Mouse (Mus musculus) limb, embryonic 10.5 days (tissue): ENCODE data around the gene Pgrmc2. TPM values are rescaled to one million over a fixed set of nuclear protein-coding genes. Genes with fewer than 3 reads are reported as not detected.
A peak's percentile ranks its signal among the peaks of the same experiment; 100 is the strongest.

Source experiments
- DNase-seq: peaks from one replicate; pipeline ENCODE4 v3.0.0-alpha.2; 2017; ENCODE audit warnings: low spot score
- H3K27ac ChIP-seq: fragments of 300-500 bp; sonication (generic); 2 replicates; pipeline ENCODE4 v1.5.1; 2016; ENCODE audit warnings: mild to moderate bottlenecking
- H3K27me3 ChIP-seq: fragments of 300-500 bp; sonication (generic); 2 replicates; pipeline ENCODE4 v1.6.1; 2016; ENCODE audit warnings: low read depth, mild to moderate bottlenecking; ENCODE audit not compliant: poor library complexity, severe bottlenecking
- H3K36me3 ChIP-seq: fragments of 300-500 bp; sonication (generic); 2 replicates; pipeline ENCODE4 v1.6.1; 2016; ENCODE audit warnings: mild to moderate bottlenecking, moderate library complexity
- H3K4me1 ChIP-seq: fragments of 300-500 bp; sonication (generic); 2 replicates; pipeline ENCODE4 v1.6.1; 2016
- H3K4me3 ChIP-seq: fragments of 300-500 bp; sonication (generic); 2 replicates; pipeline ENCODE4 v1.5.1; 2016; ENCODE audit warnings: mild to moderate bottlenecking, moderate library complexity
- H3K9me3 ChIP-seq: fragments of 300-500 bp; sonication (generic); replicated peaks from 2 replicates; pipeline ENCODE4 v1.6.1; 2016; ENCODE audit warnings: mild to moderate bottlenecking
- WGBS: fragments of 180-500 bp; shearing (Covaris S2); methylation state at CpG from one replicate; pipeline ENCODE4 v1.1.7; 2016; 5-methylcytosine and 5-hydroxymethylcytosine counted together
- polyA plus RNA-seq: library from polyadenylated mRNA; unstranded; fragments of >200 nt; fragmentation: Nextera tagmentation; extraction: Ambion mirVana; gene quantifications from 2 replicates; pipeline ENCODE4 v1.2.1, GENCODE M21; 2016

Pgrmc2 gene
- polyA plus RNA-seq, 1 experiment from 2014 or later = 38.1 TPM

- H3K9me3 ChIP-seq = no peaks in the 10 kb centered on the region
- no peak overlapping the region for H3K27ac ChIP-seq
- H3K4me3 ChIP-seq = no peak overlapping the region
- H3K4me1 ChIP-seq = no peaks in the 10 kb centered on the region
- H3K27me3 ChIP-seq = no peaks in the 10 kb centered on the region
- no peak for DNase-seq
- WGBS = 84% methylated on average over 4 of the region's 4 CpGs
- H3K36me3 ChIP-seq = no peaks in the 10 kb centered on the region
Observed at GRCm38 (mm10) chr3:41092311-41092710, 9.5 kb upstream of the Pgrmc2 start.

GRCm38 (mm10) chr3:41090839-41091238 is 8.0 kb upstream of the Pgrmc2 start:
- no peak for DNase-seq
- no peaks in the 10 kb centered on the region for H3K27me3 ChIP-seq
- H3K36me3 ChIP-seq = no peaks in the 10 kb centered on the region
- no peak overlapping the region for H3K4me3 ChIP-seq
- no peak overlapping the region for H3K27ac ChIP-seq
- no peaks in the 10 kb centered on the region for H3K9me3 ChIP-seq
- WGBS = 78% methylated on average over 2 of the region's 2 CpGs
- no peaks in the 10 kb centered on the region for H3K4me1 ChIP-seq

- H3K36me3 ChIP-seq = no peaks in the 10 kb centered on the region
- H3K9me3 ChIP-seq = no peaks in the 10 kb centered on the region
- no peak overlapping the region for H3K4me3 ChIP-seq
- H3K27me3 ChIP-seq = no peaks in the 10 kb centered on the region
- H3K4me1 ChIP-seq = peaks cover 11% of the 10 kb centered on the region
- H3K27ac ChIP-seq = no peak overlapping the region
- no peak for DNase-seq
Observed at GRCm38 (mm10) chr3:41087071-41087470, 4.2 kb upstream of the Pgrmc2 start.

GRCm38 (mm10) chr3:41084421-41084820 is 1.6 kb upstream of the Pgrmc2 start:
- no peaks in the 10 kb centered on the region for H3K9me3 ChIP-seq
- no peaks in the 10 kb centered on the region for H3K27me3 ChIP-seq
- whole genome bisulfite sequencing = 88% methylated on average over 5 of the region's 5 CpGs
- H3K4me1 ChIP-seq = peaks cover 23% of the 10 kb centered on the region
- H3K27ac ChIP-seq = no peak overlapping the region
- no peak for DNase-seq
- H3K4me3 ChIP-seq = peak overlapping the region; percentile 73
- no peaks in the 10 kb centered on the region for H3K36me3 ChIP-seq

- DNase-seq = no peak
- Histone ChIP-seq H3K27ac (peak overlapping the region; percentile 95), H3K9me3 (no peaks in the 10 kb centered on the region), H3K36me3 (no peaks in the 10 kb centered on the region), H3K4me3 (peak overlapping the region; percentile 73), H3K4me1 (peaks cover 23% of the 10 kb centered on the region), H3K27me3 (no peaks in the 10 kb centered on the region)
- 4% methylated on average over 6 of the region's 6 CpGs for WGBS
Observed at GRCm38 (mm10) chr3:41083790-41084112, 905 bp upstream of the Pgrmc2 start.

- no peak for DNase-seq
Observed at GRCm38 (mm10) chr3:41082520-41082884, 344 bp downstream of the Pgrmc2 start.

GRCm38 (mm10) chr3:41081474-41082301 is 1.2 kb downstream of the Pgrmc2 start:
- Histone ChIP-seq H3K36me3 (peaks cover 15% of the 10 kb centered on the region), H3K9me3 (no peaks in the 10 kb centered on the region), H3K4me1 (peaks cover 23% of the 10 kb centered on the region), H3K4me3 (peak overlapping the region; percentile 73), H3K27ac (peak overlapping the region; percentile 95), H3K27me3 (no peaks in the 10 kb centered on the region)
- peak; percentile 31 for DNase-seq
- 2% methylated on average over 23 of the region's 23 CpGs for WGBS

More at GRCm38 (mm10) chr3:41082520-41082884, 344 bp downstream of the Pgrmc2 start:
- H3K27me3 ChIP-seq = no peaks in the 10 kb centered on the region
- H3K9me3 ChIP-seq = no peaks in the 10 kb centered on the region
- WGBS = under 1% methylated on average over 43 of the region's 43 CpGs
- peak overlapping the region; percentile 95 for H3K27ac ChIP-seq
- H3K36me3 ChIP-seq = peaks cover 8% of the 10 kb centered on the region; the same call in 1 of the 2 replicates
- H3K4me1 ChIP-seq = peaks cover 23% of the 10 kb centered on the region
- peak overlapping the region; percentile 73 for H3K4me3 ChIP-seq

GRCm38 (mm10) chr3:41080724-41081123 is 2.1 kb downstream of the Pgrmc2 start:
- DNase-seq = no peak
- Histone ChIP-seq H3K4me1 (peaks cover 23% of the 10 kb centered on the region), H3K4me3 (peak overlapping the region; percentile 73; the same call in 1 of the 2 replicates), H3K27me3 (no peaks in the 10 kb centered on the region), H3K36me3 (peaks cover 15% of the 10 kb centered on the region), H3K9me3 (no peaks in the 10 kb centered on the region), H3K27ac (no peak overlapping the region)
- WGBS = 53% methylated on average over 3 of the region's 3 CpGs

GRCm38 (mm10) chr3:41078673-41079072 is 4.2 kb downstream of the Pgrmc2 start:
- no peak overlapping the region for H3K27ac ChIP-seq
- H3K27me3 ChIP-seq = no peaks in the 10 kb centered on the region
- peaks cover 15% of the 10 kb centered on the region for H3K36me3 ChIP-seq
- no peak overlapping the region for H3K4me3 ChIP-seq
- WGBS = 99% methylated on average over 2 of the region's 2 CpGs
- DNase-seq = no peak
- H3K9me3 ChIP-seq = no peaks in the 10 kb centered on the region
- H3K4me1 ChIP-seq = peaks cover 15% of the 10 kb centered on the region

- WGBS = 86% methylated on average over 8 of the region's 8 CpGs
- H3K4me1 ChIP-seq = no peaks in the 10 kb centered on the region
- H3K27ac ChIP-seq = no peak overlapping the region
- H3K9me3 ChIP-seq = no peaks in the 10 kb centered on the region
- no peak for DNase-seq
- peaks cover 15% of the 10 kb centered on the region for H3K36me3 ChIP-seq
- H3K27me3 ChIP-seq = no peaks in the 10 kb centered on the region
- no peak overlapping the region for H3K4me3 ChIP-seq
Observed at GRCm38 (mm10) chr3:41075376-41075775, 7.5 kb downstream of the Pgrmc2 start.

- Histone ChIP-seq H3K27me3 (no peaks in the 10 kb centered on the region), H3K36me3 (peaks cover 44% of the 10 kb centered on the region), H3K27ac (no peak overlapping the region), H3K4me3 (no peak overlapping the region), H3K4me1 (no peaks in the 10 kb centered on the region), H3K9me3 (no peaks in the 10 kb centered on the region)
- no peak for DNase-seq
- 80% methylated on average over 2 of the region's 2 CpGs for WGBS
Observed at GRCm38 (mm10) chr3:41070519-41070918, 12.3 kb downstream of the Pgrmc2 start.

- no peak for DNase-seq
- Histone ChIP-seq H3K36me3 (peaks cover 70% of the 10 kb centered on the region), H3K4me3 (no peak overlapping the region), H3K4me1 (no peaks in the 10 kb centered on the region), H3K27me3 (no peaks in the 10 kb centered on the region), H3K9me3 (no peaks in the 10 kb centered on the region), H3K27ac (no peak overlapping the region)
- WGBS = 90% methylated on average over 2 of the region's 2 CpGs
Observed at GRCm38 (mm10) chr3:41065320-41065719, 17.5 kb downstream of the Pgrmc2 start.

GRCm38 (mm10) chr3:41062758-41063157 is 20.1 kb downstream of the Pgrmc2 start:
- Histone ChIP-seq H3K4me3 (no peak overlapping the region), H3K4me1 (no peaks in the 10 kb centered on the region), H3K36me3 (peaks cover 47% of the 10 kb centered on the region), H3K27ac (no peak overlapping the region), H3K27me3 (no peaks in the 10 kb centered on the region), H3K9me3 (no peaks in the 10 kb centered on the region)
- DNase-seq = no peak
- WGBS = 90% methylated on average over 2 of the region's 2 CpGs
